Mouse (Mus musculus) G1E (cell line): ENCODE data around the gene Napa.

Experiments used
- CTCF ChIP-seq: IDR thresholded peaks from 2 replicates; pipeline ENCODE4 v1.5.1; 2012; ENCODE audit warnings: low read depth, low read length, inconsistent platforms, mixed read lengths
- GATA1 ChIP-seq: IDR thresholded peaks from 2 replicates; pipeline ENCODE4 v1.6.1; 2012; ENCODE audit warnings: borderline replicate concordance, low read length, inconsistent platforms, mixed read lengths
- GATA2 ChIP-seq: IDR thresholded peaks from 2 replicates; pipeline ENCODE4 v1.6.1; 2012; ENCODE audit warnings: low read depth, low read length, inconsistent platforms, borderline replicate concordance
- POLR2AphosphoS5 ChIP-seq: IDR thresholded peaks from 2 replicates; pipeline ENCODE4 v1.6.1; 2012; ENCODE audit warnings: low read depth, low read length, inconsistent platforms; ENCODE audit not compliant: insufficient replicate concordance
- TAL1 ChIP-seq: conservative IDR thresholded peaks from 2 replicates; pipeline ENCODE4 v1.6.1; 2012; ENCODE audit warnings: low read depth, low read length, inconsistent platforms, mixed read lengths

- TF ChIP-seq CTCF = no peak
- TF ChIP-seq GATA1 = no peak
- no peak for TF ChIP-seq GATA2
- no peak for TF ChIP-seq POLR2AphosphoS5
- TF ChIP-seq TAL1 = no peak
These were observed 17.7 kb upstream of the Napa start for GRCm38 (mm10) chr7:16080581-16080980.
